Mouse (Mus musculus): Measurements from ENCODE around the gene Rnf123.

Rnf123 gene

DNA sequence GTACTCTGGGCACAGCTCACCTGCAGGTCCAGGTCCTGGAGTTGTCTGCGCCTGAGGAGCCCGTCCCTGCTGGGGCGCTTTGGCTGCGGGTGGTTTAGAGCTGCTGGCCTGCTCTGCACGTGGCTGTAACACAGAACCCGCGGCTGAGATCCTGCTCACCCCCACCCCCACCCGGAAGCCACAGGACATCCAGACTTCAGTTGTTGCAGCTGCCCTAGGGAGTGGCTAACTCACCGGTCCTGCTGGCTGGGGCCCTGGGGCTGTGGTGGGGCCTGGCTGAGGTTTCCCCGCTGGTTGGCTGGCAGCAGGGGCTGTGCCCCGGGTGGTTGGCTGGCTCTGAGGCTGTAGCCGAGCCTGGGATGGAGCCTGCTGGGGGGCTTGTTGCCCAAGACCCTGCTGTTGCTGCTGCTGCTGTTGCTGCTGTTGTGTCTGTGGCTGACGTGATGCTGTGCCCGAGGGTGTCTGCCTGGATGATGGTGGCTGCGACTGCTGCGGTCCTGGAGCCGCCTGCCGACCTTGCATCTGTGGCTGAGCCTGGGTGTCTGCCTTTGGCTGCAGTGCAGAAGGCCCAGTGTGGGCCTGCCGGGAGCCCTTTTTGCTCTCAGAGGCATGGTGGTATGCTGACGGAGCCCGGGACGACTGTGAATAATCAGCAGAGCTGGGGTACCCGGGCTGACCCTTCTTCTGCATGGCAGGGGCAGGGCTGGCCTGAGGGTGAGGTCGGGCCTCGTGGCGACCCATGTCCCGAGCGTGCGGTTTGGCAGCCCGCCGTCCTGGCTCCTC, 21.8 kb upstream of the Rnf123 start:
- DNase-seq (ENCODE audit: low spot score), result no peak

DNA sequence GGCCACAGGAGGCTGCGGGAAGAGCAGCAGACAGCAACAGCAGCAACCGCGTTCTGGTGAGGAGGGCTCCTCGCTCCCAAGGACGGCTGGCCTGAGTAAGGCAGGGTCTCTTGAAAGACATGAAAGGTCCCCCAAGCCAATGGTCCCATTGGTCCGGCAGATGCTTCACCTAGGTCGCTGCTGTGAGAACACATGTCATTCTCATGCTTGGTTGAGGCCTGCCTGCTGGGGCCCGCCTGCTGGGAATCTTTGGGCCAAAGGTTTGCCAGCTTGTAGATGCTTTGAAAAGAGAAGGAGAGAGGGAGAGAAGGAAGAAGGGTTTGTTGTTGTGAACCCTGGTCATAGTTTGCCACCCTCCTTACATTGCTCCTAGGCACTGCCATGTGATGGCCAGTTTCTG, 16.5 kb upstream of the Rnf123 start:
- DNase-seq (ENCODE audit: low spot score), result no peak

DNA sequence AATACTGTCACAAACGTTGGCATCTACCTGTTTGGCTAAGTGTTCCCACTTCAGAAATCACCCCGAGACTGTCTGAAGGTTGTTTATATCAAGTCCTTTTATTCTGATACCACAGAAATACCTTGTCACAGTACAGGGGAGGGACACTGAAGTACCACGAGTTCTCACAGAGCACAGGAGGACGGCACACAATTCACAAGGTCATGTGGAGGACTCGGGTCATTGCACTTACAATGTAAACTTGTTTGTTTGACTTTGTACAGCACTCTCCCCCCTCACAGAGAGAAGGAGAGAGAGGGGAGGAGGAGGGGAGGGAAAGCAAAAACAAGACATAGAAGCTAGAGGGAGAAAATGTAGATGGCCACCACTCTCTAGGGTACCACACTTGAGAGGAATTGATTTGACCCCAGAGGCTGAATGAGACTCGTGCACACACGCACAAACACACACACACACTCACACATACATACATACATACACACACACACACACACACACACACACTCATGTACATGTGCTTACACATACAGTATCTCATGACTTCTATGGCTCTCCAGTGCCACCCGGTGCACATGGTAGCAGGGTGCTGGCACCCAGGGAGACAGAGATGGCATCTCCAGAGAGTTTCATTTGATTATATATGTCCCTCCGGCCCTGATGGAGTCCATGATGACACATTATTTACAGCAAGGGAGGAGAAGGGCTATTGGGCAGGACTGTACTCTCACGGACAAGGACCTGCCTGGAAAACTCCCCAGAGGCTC, 13.0 kb upstream of the Rnf123 start:
- DNase-seq (ENCODE audit: low spot score), result no peak

DNA sequence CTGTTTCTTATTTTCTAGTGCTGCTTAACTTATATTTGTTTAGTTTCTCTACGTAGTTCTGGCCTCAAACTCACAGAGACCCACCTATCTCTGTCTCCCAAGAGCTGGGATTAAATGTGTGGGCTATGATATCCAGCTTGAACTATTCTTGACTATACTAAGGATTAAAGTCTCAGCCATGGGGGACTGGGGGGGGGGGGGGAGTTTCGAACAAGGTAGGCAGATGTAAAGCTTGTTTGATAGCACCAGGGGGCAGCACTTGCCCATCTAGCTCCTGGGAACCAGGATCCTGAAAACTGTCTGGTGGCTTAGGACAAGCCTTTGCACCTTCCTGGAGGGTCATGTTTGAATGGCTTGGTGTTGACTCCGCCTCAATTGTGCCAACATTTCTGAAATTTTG, 12.4 kb upstream of the Rnf123 start:
- peak; percentile 62 for DNase-seq (ENCODE audit: low spot score)

DNA sequence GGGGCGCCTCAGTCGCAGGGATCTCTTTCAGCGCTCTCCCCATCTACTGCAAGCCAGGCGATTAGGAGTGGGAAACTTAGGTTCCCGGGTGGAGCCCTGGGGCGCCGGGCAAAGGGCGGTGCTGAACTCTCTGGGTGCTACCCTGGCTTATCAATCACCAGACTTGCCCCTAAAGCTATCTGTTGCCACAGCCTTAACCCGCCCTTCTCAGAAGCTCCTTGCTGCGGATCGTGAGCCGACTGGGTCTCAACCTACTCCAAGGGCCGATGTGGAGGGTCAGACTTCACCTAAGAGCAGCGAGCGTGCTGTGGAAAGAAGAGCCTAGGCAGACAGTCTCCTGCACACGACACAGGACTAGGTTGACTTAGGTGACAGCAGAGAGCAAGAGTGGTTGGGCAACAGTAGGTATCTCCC, 11.9 kb upstream of the Rnf123 start:
- DNase-seq (ENCODE audit: low spot score), result no peak

DNA sequence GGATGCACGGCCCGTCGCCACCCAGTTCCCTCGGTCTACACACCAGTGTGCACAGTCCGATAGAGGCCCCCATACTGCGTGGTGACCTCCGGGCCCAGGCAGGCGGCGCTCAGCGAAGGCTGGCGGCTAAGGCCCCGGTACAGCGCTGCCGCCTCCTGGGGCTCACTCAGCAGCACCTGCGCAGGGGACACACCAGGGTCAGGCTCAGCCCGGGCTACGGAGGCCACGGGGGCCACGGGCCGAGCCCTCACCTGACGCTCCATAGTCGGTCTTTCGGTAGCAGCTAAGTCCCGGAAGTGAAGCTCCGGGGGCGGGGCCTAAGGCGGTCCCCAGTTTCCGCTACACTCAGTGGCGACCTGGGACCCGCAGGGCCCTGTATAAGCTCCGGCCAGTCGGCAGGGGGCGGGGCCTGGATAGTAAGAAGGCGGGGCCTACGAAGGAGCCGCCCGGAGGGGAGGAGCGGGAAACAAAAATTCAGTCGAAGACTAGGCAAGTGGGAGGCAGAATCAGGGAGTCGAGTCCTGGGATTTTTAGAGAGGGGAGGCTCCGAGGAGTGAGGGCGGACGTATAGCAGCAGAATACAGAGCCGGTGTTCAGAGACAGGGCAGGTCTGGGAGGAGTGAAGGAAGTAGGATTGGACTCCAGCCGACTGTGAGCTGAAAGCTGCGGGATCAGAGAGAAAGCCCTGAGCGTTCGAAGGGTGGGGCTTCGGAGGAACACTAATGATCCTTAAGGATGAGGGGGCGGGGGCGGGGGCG, 11.2 kb upstream of the Rnf123 start, which contains the start of gene Apeh:
Apeh (minus strand) TSS at position 423 of the 758 bp plus-strand sequence.
- peak; percentile 92 for DNase-seq (ENCODE audit: low spot score)

DNA sequence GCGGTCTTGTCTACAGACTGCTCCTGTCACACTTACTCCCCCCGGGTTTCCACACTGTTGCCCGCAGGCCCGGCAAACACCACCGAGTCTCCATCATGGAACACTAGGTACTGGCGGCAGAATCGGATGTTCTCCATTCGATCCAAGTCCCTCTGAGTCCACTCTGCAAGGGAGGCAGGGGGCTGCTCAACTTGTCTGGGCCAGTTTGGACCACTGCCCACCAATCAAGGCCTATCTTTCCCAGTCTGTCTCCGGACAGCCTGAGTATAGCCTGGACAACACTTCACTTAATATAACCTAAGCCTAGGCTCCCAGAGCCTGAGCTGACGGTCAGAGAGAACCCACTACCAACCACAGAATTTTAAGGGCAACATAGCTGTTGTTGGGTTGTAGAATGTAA, 10.4 kb upstream of the Rnf123 start:
- DNase-seq (ENCODE audit: low spot score), result no peak

DNA sequence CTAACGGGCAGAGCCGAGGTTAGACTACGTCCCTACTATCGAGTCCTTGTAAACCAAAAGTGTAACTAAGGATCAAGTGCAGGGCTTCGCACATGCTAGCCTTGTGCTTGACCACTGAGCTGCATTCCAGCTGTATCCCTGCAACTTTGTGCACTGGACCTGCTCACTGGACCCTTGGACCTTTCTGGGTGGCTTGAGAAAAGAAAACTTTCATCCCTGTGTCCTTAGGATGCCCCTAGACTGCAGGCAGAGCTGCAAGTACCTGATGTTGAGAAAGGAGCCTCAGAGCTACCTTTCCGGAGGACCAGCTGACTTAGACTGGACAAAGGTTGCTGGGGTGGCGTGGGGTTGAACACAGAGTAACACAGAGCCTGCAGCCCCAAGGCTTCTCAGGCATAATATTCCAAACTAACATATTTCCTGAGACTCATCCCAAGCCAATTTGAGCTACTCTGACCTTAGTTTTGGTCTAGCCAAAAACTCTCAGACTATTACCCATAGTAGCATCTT, 7.5 kb upstream of the Rnf123 start:
- no peak for DNase-seq (ENCODE audit: low spot score)

DNA sequence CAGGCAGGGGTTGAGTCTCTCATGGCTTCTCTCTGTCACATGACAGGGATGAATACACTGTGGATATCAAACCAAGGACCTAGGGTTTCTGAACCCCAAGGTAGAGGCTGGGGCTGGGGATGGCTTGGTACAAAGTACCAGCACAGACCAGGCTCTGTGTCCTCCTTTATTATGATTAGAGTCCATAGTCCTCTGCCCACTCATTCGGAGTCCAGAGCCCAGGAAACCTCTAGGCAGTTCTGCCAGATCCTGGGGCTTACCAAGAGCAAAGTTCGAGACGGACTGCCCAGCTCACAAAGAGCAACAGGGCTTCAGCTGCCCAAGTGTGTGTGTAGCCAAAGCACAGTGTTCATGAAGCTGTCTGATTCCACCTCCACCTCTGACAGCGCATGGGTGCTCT, 2.1 kb upstream of the Rnf123 start:
- DNase-seq (ENCODE audit: low spot score), result no peak

DNA sequence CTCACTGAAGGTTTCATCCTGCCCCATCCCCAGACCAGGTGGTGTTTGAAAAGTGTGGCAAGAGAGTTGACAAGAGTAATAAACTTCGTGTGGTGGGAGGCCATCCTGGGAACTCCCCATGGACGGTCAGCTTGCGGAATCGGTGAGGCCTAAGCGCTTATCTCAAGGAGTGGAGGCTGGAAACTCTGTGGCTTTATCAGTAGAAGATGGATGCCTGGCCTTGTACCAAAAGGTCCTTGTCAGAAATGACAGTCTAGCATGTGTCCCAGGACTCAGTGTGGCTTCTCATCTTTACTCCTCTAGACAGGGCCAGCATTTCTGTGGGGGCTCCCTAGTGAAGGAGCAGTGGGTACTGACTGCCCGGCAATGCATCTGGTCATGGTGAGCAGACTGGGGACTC, 415 bp upstream of the Rnf123 start:
- no peak for DNase-seq (ENCODE audit: low spot score)

DNA sequence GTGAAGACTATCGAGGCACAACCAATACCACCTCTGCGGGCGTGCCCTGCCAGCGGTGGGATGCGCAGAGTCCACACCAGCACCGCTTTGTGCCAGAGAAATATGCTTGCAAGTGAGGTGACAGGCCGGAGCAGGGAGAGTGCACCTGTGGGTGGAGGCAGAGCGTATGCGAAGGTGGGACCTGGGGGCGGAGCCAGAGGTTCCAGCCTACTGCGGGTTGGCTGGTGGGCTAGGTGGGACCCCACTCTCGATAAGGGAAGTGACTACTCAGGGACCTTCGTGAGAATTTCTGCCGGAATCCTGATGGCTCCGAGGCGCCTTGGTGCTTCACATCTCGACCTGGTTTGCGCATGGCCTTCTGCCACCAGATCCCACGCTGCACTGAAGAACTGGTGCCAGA, 597 bp downstream of the Rnf123 start:
- no peak for DNase-seq (ENCODE audit: low spot score)

DNA sequence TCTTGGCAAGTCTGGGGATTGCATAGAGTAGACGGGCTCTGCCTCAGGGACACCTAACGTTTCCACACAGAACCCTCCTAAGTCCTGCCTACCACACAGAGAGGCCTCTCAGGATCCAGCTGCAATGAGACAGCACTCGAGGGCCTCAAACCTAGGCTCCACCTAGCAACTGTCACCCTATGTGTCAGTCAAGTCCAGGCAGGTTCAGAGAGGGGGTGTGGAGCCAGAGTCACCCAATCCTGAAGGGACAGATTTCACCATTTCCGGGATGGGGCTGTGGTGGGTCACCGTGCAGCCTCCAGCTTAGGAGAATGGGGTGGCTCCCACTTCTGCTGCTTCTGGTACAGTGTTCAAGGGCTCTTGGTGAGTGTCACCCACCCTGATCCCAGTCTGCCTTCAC, 3.0 kb downstream of the Rnf123 start, which contains the start of gene Mst1:
Mst1 (plus strand) TSS at position 269 of the 400 bp plus-strand sequence.
- DNase-seq (ENCODE audit: low spot score), result no peak

DNA sequence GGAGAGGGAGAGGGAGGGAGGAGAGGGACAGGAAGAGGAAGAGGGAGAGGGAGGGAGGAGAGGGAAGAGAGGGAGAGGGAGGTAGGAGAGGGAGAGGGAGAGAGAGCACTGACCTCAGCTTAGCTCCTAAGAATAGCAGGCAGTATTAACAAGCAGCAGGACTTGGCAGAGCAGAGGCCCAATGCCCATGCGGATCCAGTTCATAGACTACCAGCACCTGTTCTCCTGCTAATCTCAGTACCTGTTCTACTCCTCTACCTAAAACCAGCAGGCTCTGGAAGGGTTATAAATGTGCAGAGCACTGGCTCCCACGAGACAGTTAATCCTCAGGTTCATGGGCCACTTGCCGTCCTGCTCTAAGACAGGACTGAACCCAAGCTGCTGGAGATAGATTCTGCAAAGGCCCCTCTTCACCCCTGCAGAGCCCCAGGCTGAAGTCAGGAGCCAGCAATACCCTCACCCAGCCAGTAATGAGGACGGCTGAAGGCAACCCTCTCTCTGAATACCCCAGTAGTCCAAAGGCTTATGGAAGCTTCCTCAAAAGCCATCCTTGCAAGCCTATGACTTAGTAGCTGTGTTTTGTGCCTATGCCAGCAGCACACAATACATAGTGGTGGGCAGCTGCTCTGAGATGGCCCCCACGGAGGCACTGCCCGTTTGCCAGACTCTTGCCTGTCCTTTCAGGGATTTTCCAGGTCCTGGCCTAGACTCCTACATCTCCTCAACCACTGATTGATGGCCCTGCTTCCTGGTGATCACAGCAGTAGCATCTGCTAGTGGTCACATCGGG, 9.8 kb downstream of the Rnf123 start:
- no peak for DNase-seq (ENCODE audit: low spot score)

DNA sequence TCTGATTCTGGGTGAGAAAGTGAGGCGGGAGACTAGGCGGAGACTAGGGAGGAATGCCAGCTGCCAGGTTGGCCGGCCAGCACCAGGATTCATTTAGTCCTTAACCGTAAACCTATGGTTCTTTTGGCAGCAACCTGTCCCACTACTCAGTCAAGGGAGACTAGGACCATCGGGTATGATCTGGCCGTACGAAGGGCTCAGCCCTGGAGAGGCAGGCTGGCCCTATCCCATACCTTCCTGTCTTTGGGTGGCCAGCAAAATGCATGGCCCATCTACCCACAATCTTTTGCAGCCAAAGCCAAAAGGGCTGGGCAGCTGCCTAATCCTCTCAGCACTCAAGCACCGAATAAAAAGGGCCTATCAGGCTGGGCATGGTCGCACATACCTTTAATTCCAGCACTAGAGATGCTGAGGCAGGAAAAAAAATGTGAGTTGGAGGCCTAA, 10.6 kb downstream of the Rnf123 start:
- DNase-seq (ENCODE audit: low spot score), result no peak

DNA sequence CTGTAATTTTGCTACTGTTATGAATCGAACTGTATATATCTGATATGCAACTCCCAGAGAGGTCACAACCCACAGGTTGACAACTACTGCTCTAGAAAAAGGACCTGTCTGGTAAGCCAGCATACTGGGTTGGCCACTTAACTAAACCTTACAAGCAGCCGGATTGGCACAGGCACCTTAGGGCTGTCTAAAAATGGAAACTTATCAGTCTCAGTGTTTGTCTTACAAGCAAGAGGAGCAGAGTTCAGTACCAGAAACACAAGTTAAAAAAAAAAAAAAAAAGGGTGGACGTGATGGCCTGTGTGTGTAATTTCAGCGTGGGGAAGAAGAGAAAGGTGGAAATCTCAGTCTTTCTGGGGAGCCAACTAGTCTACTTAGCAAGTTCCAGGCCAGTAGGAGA, 11.3 kb downstream of the Rnf123 start:
- no peak for DNase-seq (ENCODE audit: low spot score)

DNA sequence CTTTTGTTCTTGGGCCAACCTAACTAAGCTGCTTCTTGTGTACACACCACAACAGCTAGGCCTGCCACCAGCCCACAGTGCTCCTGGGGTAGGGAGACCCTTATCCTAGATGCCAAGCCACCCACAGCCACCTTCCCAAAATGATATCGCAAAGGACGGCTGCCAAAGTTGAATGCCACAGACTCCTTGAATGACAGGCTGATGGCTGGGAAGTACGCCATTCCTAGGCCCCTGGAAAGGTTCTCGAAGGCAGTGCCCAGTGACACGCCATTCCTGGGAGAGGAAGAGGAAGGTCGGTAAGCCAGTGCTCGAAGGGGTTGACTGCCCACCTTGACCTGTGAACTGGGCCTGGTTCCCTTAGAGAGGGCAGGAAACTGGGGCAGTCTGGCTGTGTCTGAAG, 13.6 kb downstream of the Rnf123 start:
- DNase-seq (ENCODE audit: low spot score), result no peak

DNA sequence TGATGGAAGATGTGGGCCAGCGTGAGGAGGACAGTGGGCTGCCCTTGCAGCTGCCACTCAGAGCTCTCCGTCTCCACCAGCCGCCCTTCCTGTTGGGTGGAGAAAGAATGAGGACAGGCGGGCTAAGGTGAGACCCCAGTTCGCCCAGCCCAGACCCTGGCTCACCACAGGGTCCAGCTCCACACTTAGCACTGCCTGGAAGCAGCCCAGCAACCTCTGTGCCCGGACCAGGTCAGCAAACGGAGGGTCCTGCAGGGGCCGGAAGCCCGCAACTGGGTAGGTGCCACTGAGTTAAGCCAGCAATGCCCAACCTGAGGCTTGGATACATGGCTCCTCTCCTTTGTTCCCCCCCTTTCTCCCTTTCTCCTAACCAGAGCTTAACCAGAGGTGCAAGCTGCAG, 14.1 kb downstream of the Rnf123 start:
- DNase-seq (ENCODE audit: low spot score), result no peak

DNA sequence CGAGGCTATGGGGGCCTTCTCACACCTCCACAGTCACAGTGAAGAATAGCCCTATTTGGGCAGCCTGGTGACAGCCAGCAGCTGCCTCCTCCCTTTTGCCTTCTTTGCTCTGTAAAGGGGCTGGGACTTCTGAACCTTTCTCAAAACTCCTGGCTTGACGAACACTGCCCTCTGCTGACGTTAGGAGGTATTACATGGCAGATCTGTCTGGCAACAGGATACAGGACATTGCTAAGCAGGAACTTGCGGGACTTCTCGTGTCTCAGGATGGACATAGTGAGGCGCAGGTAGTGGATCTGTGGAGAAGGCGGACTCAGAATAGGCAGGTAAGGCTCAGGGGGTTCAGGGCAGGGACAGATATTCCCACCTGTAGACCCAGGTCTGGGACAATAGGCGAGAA, 15.2 kb downstream of the Rnf123 start:
- peak; percentile 86 for DNase-seq (ENCODE audit: low spot score)

DNA sequence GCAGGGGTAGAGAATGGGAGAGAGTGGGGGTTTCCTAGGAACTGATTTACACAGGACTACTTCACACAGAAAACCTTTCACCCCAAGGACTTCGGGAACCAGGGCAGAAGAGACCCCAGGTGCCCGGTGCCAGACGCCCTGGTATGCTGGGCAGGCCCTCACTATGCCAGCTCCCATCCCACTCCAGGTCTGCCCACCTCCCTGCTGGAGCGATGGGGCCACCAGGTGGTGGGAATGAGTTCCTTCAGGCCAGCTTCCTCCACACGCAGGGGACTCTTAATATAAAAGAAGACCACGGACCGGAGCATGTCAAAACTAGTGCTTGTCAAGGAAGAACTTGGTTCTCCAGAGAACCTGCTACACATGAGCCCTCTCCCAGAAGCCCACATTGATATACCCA, 15.9 kb downstream of the Rnf123 start:
- DNase-seq (ENCODE audit: low spot score), result no peak

DNA sequence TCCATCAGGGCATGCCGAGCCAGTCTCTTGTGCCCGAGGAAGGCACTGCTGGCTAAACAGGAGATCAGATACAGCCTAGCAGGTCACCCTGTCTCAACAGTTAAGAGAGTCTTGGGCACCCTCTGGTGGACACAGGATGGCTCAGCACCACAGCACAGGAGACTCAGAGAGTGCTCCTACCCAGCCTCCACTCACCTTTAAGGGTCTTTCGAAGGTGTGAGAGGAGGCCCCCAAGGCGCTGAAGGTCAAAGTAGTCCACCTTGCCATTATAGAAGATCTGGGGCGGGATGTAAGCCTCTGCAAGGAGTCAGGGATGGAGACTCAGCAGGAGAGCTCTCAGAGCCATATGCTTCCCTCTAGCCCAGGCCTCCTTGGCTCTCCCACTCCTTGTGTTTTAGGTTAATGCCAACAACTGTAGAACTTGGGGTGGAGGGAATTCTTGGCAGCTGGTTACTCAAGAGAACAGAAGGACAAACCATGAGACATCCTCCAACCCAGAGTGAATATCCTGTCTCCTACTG, 17.6 kb downstream of the Rnf123 start:
- peak; percentile 72 for DNase-seq (ENCODE audit: low spot score)

DNA sequence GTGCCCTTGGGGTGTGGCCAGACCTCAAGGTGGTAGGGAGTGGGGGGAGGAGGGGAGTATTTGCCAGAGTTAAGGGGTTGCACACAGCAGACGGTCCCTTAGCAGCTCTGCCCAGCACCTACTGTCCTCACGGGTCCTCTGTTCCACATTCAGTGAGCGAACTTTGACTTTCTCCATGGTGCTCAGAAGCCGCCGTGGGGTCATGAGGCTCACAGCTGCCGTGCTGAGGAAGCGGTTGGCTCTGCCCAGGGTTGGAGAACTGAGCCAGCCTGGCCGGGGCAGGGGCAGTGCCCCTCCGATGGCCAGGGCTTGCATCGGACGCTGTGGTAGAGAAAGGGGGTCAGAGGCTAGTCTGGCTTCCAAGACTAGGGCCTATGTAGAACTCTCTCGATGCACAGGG, 19.8 kb downstream of the Rnf123 start:
- DNase-seq (ENCODE audit: low spot score), result no peak
